Mouse (Mus musculus): ENCODE measurements at regions not wholly inside any gene's neighbourhood (a gene's known extent, or its start where the extent isn't known, plus 50 kb on each side); places are given as distances from the start of the nearest gene placed in this dataset.
"Not testable (repeated sequence)": the region's sequence is repeated elsewhere in the genome, so short reads cannot be mapped to it uniquely, and the experiment has no call there.

- H3K4me3 ChIP-seq, result peak overlapping the region; percentile 36
- peak; percentile 66 for DNase-seq (ENCODE audit: extremely low spot score, low spot score)
- H3K9me3 ChIP-seq, result no peaks in the 10 kb centered on the region
- WGBS, result 8% methylated on average over 18 of the region's 18 CpGs
- H3K4me1 ChIP-seq, result peaks cover 26% of the 10 kb centered on the region
- peak overlapping the region; percentile 75 for H3K27ac ChIP-seq
- no peaks in the 10 kb centered on the region for H3K36me3 ChIP-seq (replicated peaks)
- H3K27me3 ChIP-seq (ENCODE audit: poor library complexity, severe bottlenecking), result peaks cover 53% of the 10 kb centered on the region
Observed at GRCm38 (mm10) chr7:92984701-92985682, 94.7 kb upstream of the Fam181b start.

GRCm38 (mm10) chr7:92985683-92986070 lies 94.0 kb upstream of the Fam181b start:
- DNase-seq (ENCODE audit: extremely low spot score, low spot score), result no peak
- Histone ChIP-seq H3K27ac (peak overlapping the region; percentile 75; the same call in 1 of the 2 replicates), H3K27me3 (ENCODE audit: poor library complexity, severe bottlenecking) (peaks cover 52% of the 10 kb centered on the region), H3K9me3 (no peaks in the 10 kb centered on the region), H3K4me1 (peaks cover 26% of the 10 kb centered on the region), H3K36me3 (replicated peaks) (no peaks in the 10 kb centered on the region), H3K4me3 (no peak overlapping the region)
- WGBS, result 30% methylated on average over 2 of the region's 2 CpGs

- H3K9me3 ChIP-seq, result no peaks in the 10 kb centered on the region
- no peak overlapping the region for H3K4me3 ChIP-seq
- H3K27ac ChIP-seq, result no peak overlapping the region
- H3K27me3 ChIP-seq (ENCODE audit: poor library complexity, severe bottlenecking), result peaks cover 3% of the 10 kb centered on the region; the same call in 1 of the 2 replicates
- no peak for DNase-seq (ENCODE audit: extremely low spot score, low spot score)
- 93% methylated on average over 3 of the region's 3 CpGs for WGBS
- peaks cover 8% of the 10 kb centered on the region; the same call in 1 of the 2 replicates for H3K4me1 ChIP-seq
- no peaks in the 10 kb centered on the region for H3K36me3 ChIP-seq (replicated peaks)
Observed at GRCm38 (mm10) chr7:92998886-92999285, 80.8 kb upstream of the Fam181b start.

GRCm38 (mm10) chr7:93006694-93007231 lies 72.9 kb upstream of the Fam181b start:
- H3K4me3 ChIP-seq; DNase-seq (ENCODE audit: extremely low spot score, low spot score); H3K9me3 ChIP-seq; H3K27me3 ChIP-seq (ENCODE audit: poor library complexity, severe bottlenecking); H3K36me3 ChIP-seq (replicated peaks): not testable (repeated sequence)
- Histone ChIP-seq H3K27ac (peak overlapping the region; percentile 31; the same call in 1 of the 2 replicates), H3K4me1 (peaks cover 23% of the 10 kb centered on the region)
- WGBS, result 42% methylated on average over 5 of the region's 5 CpGs

- Histone ChIP-seq H3K4me3 (no peak overlapping the region), H3K27ac (no peak overlapping the region), H3K4me1 (peaks cover 19% of the 10 kb centered on the region), H3K9me3 (no peaks in the 10 kb centered on the region), H3K36me3 (replicated peaks) (no peaks in the 10 kb centered on the region), H3K27me3 (ENCODE audit: poor library complexity, severe bottlenecking) (no peaks in the 10 kb centered on the region)
- WGBS, result 42% methylated on average over 4 of the region's 4 CpGs
- no peak for DNase-seq (ENCODE audit: extremely low spot score, low spot score)
Observed at GRCm38 (mm10) chr7:93007721-93008120, 71.9 kb upstream of the Fam181b start.

- Histone ChIP-seq H3K9me3 (no peaks in the 10 kb centered on the region), H3K4me1 (peaks cover 12% of the 10 kb centered on the region), H3K4me3 (no peak overlapping the region), H3K27ac (no peak overlapping the region), H3K36me3 (replicated peaks) (no peaks in the 10 kb centered on the region), H3K27me3 (ENCODE audit: poor library complexity, severe bottlenecking) (peaks cover 50% of the 10 kb centered on the region)
- WGBS, result 83% methylated on average over 1 of the region's 1 CpGs
- DNase-seq (ENCODE audit: extremely low spot score, low spot score), result no peak
Observed at GRCm38 (mm10) chr7:93019390-93019789, 60.3 kb upstream of the Fam181b start.

GRCm38 (mm10) chr7:93023489-93024130 lies 56.1 kb upstream of the Fam181b start:
- peaks cover 59% of the 10 kb centered on the region for H3K27me3 ChIP-seq (ENCODE audit: poor library complexity, severe bottlenecking)
- H3K27ac ChIP-seq, result no peak overlapping the region

GRCm38 (mm10) chr7:93026231-93026630 lies 53.4 kb upstream of the Fam181b start:
- peaks cover 25% of the 10 kb centered on the region for H3K4me1 ChIP-seq
- H3K27me3 ChIP-seq (ENCODE audit: poor library complexity, severe bottlenecking), result peaks cover 32% of the 10 kb centered on the region
- 33% methylated on average over 4 of the region's 4 CpGs for WGBS
- peak; percentile 31 for DNase-seq (ENCODE audit: extremely low spot score, low spot score)
- 0 out of 2 replicates have a peak overlapping the region, but pooled peaks have one; percentile 62 for H3K27ac ChIP-seq
- no peaks in the 10 kb centered on the region for H3K9me3 ChIP-seq
- no peaks in the 10 kb centered on the region for H3K36me3 ChIP-seq (replicated peaks)
- no peak overlapping the region for H3K4me3 ChIP-seq

More at GRCm38 (mm10) chr7:93023489-93024130, 56.1 kb upstream of the Fam181b start:
- no peak for DNase-seq (ENCODE audit: extremely low spot score, low spot score)
- no peaks in the 10 kb centered on the region for H3K36me3 ChIP-seq (replicated peaks)
- 24% methylated on average over 5 of the region's 5 CpGs for WGBS
- H3K9me3 ChIP-seq, result no peaks in the 10 kb centered on the region
- H3K4me3 ChIP-seq, result no peak overlapping the region
- peaks cover 25% of the 10 kb centered on the region for H3K4me1 ChIP-seq

Measured in forebrain, embryonic 10.5 days (tissue).